Mouse (Mus musculus) colon, adult 2 months (tissue): ENCODE data around the gene Dlat. TPM values are rescaled to one million over a fixed set of nuclear protein-coding genes. Genes with fewer than 3 reads are reported as not detected.

Experiments used
- polyA plus RNA-seq: library from polyadenylated mRNA; depleted of rRNA; stranded (reverse); fragments of >200 nt; gene quantifications from 2 replicates; pipeline ENCODE4 v1.2.3, GENCODE M21; 2012; rRNA removed

Gene Dlat
- 20.5 and 20.6 TPM in 2 replicates for polyA plus RNA-seq

GRCm38 (mm10) chr9:50659392-50660217 is at the start of gene Dlat:
TSS of gene Dlat (minus strand) at chr9:50659780.

GRCm38 (mm10) chr9:50616766-50617603 is 42.6 kb downstream of the Dlat start, which contains the start of the genes Pih1d2 and Nkapd1:
TSS of gene Pih1d2 (plus strand) at chr9:50617321.
TSS of gene Nkapd1 (minus strand) at chr9:50617464.

GRCm38 (mm10) chr9:50603189-50603997 is 56.2 kb downstream of the Dlat start, which contains the start of the genes Sdhd and Timm8b:
TSS of gene Sdhd (minus strand) at chr9:50603812.
TSS of gene Timm8b (plus strand) at chr9:50603910.

Other genes starting within 250 kb of the Dlat start
- 76.3 and 144 TPM in 2 replicates for gene Plet1, start 165.3 kb downstream of the Dlat start, polyA plus RNA-seq
- 33.4 and 38.2 TPM in 2 replicates for gene Pts, start 131.1 kb downstream of the Dlat start, polyA plus RNA-seq
- 36.9 and 39.9 TPM in 2 replicates for gene Il18, start 105.0 kb downstream of the Dlat start, polyA plus RNA-seq
- 3.0 and 4.6 TPM in 2 replicates for gene Bco2, start 104.6 kb downstream of the Dlat start, polyA plus RNA-seq
- gene Tex12, start 98.5 kb downstream of the Dlat start, polyA plus RNA-seq = not detected in 2 replicates
- gene Sdhd, start 56.0 kb downstream of the Dlat start, polyA plus RNA-seq = 315 and 398 TPM in 2 replicates
- gene Timm8b, start 55.9 kb downstream of the Dlat start, polyA plus RNA-seq = 123 and 144 TPM in 2 replicates
- 0.66 and 1.0 TPM in 2 replicates for gene Pih1d2, start 42.5 kb downstream of the Dlat start, polyA plus RNA-seq
- gene Nkapd1, start 42.3 kb downstream of the Dlat start, polyA plus RNA-seq = 4.3 and 4.5 TPM in 2 replicates
- gene Dixdc1, start 79.7 kb upstream of the Dlat start, polyA plus RNA-seq = 3.8 and 4.2 TPM in 2 replicates
- gene 2310030G06Rik, start 86.8 kb upstream of the Dlat start, polyA plus RNA-seq = 10.6 and 10.8 TPM in 2 replicates
- gene Cryab, start 91.5 kb upstream of the Dlat start, polyA plus RNA-seq = 58.7 and 96.1 TPM in 2 replicates
- 22.0 and 25.4 TPM in 2 replicates for gene Hspb2, start 92.6 kb upstream of the Dlat start, polyA plus RNA-seq
- 3.2 and 3.4 TPM in 2 replicates for gene Fdxacb1, start 108.5 kb upstream of the Dlat start, polyA plus RNA-seq
- 26.7 and 31.0 TPM in 2 replicates for gene Alg9, start 115.2 kb upstream of the Dlat start, polyA plus RNA-seq
- gene 1110032A03Rik, start 115.7 kb upstream of the Dlat start, polyA plus RNA-seq = 27.5 and 36.9 TPM in 2 replicates
- gene Ppp2r1b, start 185.5 kb upstream of the Dlat start, polyA plus RNA-seq = 7.7 and 8.7 TPM in 2 replicates